Mouse (Mus musculus) cerebellum, adult 11 months (tissue): ENCODE results near the gene Ang.

Experiments
- DNase-seq: peaks from one replicate; pipeline ENCODE4 v3.0.0; 2022

Ang gene

GRCm38 (mm10) chr14:51130315-51130940 lies 39.5 kb downstream of the Ang start:
- DNase-seq = no peak

DNA sequence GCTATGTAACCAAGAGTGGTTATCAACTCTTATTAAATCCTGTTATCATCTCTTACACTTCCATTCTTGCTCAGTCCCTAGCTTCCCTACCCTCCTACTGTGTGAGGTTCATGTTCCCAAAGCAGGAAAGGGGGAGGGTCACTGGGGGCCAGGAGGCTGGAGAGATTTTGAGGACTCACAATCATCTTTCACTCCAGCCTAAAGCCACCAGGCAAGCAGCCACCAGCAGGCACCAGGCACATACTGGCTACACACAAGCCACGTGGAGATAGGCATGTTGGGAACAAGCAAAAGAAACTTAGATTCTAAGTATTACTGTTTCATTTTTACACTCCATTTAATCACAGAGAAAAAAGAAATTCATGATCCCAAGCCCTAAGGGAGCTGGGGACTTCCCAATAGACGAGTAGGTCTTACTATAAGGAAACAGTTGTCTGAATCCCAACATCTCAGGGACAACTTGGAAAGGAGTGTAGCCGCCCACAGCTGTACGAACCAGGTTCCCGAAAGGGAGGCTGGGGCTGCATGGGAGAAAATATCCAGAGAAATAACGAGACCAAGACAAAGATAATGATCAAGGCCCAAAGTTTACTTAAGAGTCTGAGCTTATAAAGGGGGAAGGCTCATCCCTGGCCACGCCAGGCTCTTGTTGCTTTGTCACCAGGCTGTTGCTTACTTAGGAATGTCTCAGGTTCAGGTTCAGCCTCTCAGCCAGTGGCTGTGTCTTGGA lies 40.3 kb downstream of the Ang start:
- no peak for DNase-seq

GRCm38 (mm10) chr14:51132372-51132771 lies 41.4 kb downstream of the Ang start:
- DNase-seq = no peak

- no peak for DNase-seq
These were observed 49.4 kb downstream of the Ang start for GRCm38 (mm10) chr14:51140342-51140741.

DNA sequence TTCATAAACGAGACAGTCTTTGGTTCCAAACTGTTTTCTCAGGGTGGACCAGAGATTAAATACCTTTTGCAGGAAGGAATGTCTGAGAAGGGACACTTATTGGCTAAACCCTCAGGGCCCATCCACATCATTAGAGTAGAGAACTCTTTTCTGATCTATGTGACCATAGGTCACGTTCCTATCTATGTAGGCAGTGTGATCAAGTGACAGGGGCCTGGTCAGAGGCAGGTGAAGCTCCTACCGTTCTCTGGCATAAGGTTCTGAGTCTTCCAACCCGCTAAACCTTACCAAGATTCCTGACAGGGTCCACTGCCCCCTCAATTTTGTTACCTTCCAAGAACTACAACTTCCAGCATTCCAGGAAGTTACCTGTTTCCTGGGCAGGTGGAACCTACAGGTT lies 51.2 kb downstream of the Ang start:
- DNase-seq = no peak

DNA sequence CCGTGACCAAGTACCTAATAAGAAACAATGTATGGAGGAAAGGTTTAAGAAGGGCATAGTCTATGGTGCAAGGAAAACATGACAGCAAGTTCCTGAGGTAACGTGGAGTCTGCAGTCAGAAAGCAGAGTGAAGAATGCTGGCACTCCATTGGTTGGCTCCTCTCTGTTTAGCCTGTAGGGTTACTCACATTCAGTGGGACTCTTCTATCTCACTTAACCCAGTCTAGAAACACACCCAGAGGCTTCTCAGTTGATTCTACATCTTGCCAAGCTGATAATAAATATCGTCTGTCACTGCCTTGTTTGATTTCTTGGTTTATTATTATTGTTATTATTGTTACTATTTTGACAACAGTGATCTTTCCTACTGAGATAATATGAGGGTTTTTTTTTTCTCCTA lies 51.6 kb downstream of the Ang start:
- DNase-seq = no peak

DNA sequence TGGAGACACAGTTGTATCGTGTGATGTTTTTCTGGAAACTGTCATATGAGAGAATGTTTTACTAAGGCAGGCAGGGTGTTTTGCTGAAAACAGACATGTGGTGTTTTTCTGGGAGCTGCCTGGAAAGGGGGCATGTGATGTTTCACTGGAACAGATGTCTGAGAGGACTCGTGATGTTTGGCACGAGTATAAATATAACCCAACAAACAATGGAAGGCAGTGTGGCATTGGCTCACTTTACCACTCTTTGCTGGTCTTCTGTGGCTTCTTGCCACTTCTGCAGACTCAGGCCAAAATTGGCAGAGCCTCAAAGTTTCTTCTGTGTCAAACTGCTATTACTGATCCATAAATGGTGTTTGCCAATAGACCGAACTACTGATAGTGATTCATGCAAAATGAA lies 52.3 kb downstream of the Ang start:
- DNase-seq = no peak

- no peak for DNase-seq
These were observed 53.0 kb downstream of the Ang start for GRCm38 (mm10) chr14:51143937-51144336.

DNA sequence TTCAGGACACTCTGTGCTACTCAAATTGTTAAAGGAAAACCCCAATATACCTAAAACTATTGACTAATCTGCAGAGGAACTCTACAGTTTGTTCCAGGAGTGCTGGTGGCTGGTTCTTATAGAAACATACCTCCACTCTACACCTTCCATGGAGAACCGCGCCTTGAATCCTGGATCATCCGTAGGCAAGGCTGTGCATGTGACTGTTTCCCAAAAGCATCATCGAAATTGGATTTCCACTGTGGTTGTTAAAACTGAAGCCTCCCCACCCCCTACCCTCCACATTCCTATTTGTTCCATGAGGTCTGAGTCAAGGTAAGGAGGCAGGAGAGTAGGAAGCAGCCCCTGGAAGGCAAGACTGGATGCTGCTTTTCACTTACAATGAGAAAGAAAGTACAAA lies 53.5 kb downstream of the Ang start:
- no peak for DNase-seq

DNA sequence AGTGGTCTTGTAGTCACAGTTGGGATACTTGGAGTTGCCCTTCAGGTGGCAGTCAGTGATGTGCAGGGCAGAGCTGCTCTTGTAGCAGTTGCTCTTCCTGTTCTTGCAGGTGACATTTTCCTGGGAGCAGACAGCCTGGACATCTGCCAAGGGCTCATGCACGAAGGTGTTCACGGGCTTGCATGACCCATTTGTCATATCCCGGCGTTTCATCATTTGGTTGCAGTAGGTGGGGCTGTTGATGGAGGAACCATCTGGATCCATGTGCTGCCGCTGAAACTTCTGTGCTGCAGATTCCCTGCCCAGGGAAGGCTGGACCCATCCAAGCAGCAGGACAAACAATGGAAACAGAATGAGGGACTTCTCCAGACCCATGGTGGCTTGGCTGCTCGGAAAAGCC lies 54.6 kb downstream of the Ang start:
- DNase-seq = no peak

- DNase-seq = no peak
These were observed 55.7 kb downstream of the Ang start, which contains the start of gene Rnase1 for GRCm38 (mm10) chr14:51146685-51147084. TSS of gene Rnase1 (minus strand) at chr14:51146785.

DNA sequence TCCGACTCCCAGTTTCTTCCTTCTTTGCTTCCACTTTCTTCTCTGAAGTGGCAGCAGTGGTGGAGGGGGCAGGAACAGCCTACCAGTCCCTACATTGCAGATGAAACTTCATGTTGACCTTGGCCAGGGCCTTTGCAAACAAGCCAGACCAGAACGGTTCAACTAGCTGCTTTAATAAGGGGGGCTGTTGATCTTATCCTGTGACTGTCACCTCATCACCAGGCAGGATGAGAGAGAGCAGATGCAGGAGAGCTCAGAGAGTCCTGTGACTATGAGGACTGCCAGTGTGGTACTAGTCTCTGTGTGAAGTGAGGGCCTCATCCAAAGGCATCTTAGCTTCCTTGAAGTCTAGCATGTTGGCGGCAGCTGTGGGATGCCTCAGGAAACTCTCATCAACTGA lies 57.1 kb downstream of the Ang start:
- no peak for DNase-seq

GRCm38 (mm10) chr14:51149164-51149563 lies 58.2 kb downstream of the Ang start:
- DNase-seq = no peak

- DNase-seq = no peak
These were observed 59.4 kb downstream of the Ang start for GRCm38 (mm10) chr14:51150206-51150831.
